Mouse (Mus musculus) lung, adult 2 months (tissue): Measurements from ENCODE around the gene Diexf.

Experiments used
- CTCF ChIP-seq: fragments of 200-500 bp; IDR thresholded peaks from 2 replicates; pipeline ENCODE4 v1.5.1; 2011; ENCODE audit warnings: mild to moderate bottlenecking, low read length, control low read depth; ENCODE audit not compliant: insufficient read depth
- POLR2A ChIP-seq: fragments of 200-500 bp; IDR thresholded peaks from 2 replicates; pipeline ENCODE4 v1.6.1; 2011; ENCODE audit warnings: low read depth, mild to moderate bottlenecking, control low read depth, low read length, borderline replicate concordance; ENCODE audit errors: extremely low read depth

- TF ChIP-seq POLR2A (no peak), CTCF (no peak)
Measured at GRCm38 (mm10) chr1:193160317-193161032, 30.4 kb upstream of the Diexf start.
